Mouse (Mus musculus) left cerebral cortex, postnatal 25 days (tissue): Measurements from ENCODE around the gene Nxpe5. TPM values are rescaled to one million over a fixed set of nuclear protein-coding genes. Genes with fewer than 3 reads are reported as not detected.

Experiments
- DNase-seq, 2 experiments: peaks; one replicate each; pipeline ENCODE4 v3.0.0; 2022; ENCODE audit warnings: low spot score in 2 of 2, mixed read lengths in 1 of 2
- intact Hi-C: fragments of 180-260 bp; cut with DNase I; formaldehyde crosslinking; loops from one replicate; pipeline ENCODE4 v1.15.1; 2025
- total RNA-seq, 2 experiments: library from RNA; stranded (reverse); gene quantifications; 2 replicates each; pipeline ENCODE4 v1.2.3; 2021

The Nxpe5 gene
- total RNA-seq, 2 experiments from 2014 or later: 0.23 TPM; not detected in 1

DNA sequence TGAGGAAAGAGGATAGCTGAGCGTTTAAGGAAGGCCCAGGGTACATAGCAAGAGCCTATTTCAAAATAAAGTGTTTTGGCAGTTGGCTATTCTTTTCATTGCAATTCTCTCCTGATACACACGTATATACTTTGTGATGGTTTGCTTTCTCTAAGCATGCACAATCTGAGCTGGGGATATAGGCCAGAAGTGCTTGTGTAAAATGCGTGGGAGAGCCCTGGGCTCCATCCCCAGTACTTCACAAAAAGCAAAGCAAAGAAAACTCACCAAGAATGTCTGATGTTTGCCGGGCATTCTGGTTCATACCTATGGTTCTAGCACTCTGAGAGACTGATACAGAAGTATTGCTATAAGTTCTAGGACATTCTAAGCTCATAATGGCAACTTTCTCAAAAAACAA lies 43.3 kb downstream of the Nxpe5 start:
- intact Hi-C loops: no loop called here

DNA sequence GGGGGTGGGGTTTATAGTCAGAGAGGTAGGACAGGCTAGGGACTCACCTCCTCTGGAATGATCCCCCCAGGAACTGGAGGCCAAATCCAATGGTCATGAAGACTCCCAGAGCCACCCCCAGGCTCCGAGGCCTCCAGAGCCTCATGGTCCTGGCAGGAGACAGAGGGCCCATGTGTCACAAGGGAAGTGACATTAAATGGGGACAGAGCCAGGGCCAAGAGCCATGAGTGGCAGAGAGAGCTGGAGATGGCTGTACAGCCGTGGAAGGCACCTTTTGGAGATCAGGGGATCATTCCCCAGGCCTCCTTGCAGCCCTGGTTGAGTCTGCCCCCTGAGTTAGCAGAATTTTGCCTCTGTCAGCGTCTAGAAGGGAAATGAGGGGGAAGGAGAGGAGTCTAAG lies 45.5 kb downstream of the Nxpe5 start:
- intact Hi-C loops: no loop called here
- DNase-seq: no peak

More for the DNA sequence above, 43.3 kb downstream of the Nxpe5 start:
- DNase-seq: peak in 1 of 2 experiments; percentile 45

- no peak for DNase-seq
Observed at GRCm38 (mm10) chr5:138272409-138272923, 46.8 kb downstream of the Nxpe5 start, which contains the start of gene Gal3st4. Gene Gal3st4 (minus strand): TSS chr5:138272840.

DNA sequence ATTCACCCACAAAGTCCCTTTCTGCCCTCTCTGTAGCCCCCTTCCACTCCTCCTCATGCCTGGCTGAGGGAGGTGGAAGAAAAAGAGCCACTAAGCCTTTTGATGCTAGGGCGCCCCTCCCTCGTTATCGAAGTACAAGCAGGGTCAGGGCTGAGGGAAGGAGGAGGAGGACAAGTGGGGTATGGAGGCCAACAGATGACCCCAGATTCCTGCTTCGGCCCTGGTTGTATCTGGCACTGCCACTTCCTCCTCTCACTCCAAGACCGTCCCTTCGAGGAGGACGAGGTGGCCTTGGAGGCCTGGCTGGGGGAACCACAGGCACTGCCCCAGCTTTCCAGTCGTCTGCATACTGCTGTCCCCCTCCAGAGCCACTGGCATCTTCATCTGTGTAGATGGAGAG lies 48.5 kb downstream of the Nxpe5 start:
- no peak for DNase-seq
- intact Hi-C loops: no loop called here

More at GRCm38 (mm10) chr5:138272409-138272923, 46.8 kb downstream of the Nxpe5 start, which contains the start of gene Gal3st4:
- intact Hi-C loops: no loop called here

- DNase-seq: no peak
- intact Hi-C loops: no loop called here
Observed at GRCm38 (mm10) chr5:138275216-138276050, 49.7 kb downstream of the Nxpe5 start.

GRCm38 (mm10) chr5:138277994-138278393 lies 52.3 kb downstream of the Nxpe5 start:
- intact Hi-C loops: no loop called here
- DNase-seq: no peak

DNA sequence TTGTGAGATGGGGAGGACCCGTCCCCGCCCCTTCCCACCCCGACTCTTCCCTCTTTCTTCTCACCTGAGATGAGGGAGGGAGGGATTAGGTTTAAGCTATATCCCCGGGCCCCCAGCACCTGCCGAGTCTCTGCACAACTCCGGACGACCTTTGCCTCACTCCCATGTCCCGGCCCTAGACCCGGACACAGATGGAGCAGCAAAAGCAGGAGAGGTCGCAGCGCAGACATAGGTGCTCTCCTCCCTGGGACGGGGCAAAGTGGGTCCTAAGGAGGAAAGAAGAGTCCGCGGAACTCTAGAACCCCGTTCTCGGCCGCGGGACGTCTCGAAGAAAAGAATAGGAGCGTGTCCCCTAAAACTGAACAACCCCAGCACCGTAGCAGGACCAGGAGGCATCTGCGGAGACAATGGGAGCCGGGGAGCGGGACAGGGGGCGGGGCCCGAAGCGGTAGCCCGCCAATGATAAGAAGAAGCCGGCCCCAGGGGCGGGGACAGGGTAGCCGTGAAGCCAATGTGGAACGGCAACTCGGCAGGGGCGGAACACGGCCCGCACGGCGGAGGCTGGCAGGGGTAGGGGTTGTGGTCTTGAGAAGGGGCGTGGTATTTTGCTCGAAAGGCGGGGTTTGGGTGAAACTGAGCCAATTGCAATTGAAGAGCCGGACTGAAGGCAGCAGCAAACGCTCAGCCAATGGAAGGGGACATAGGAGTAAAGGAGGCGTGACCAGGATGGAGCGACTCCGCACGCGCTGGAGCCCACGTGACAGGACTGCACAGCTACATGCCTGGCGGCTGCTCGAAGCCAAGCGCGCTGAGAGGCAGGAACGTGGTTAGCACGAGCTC lies 54.1 kb downstream of the Nxpe5 start, which contains the start of the genes Gm43720, Gpc2 and Stag3:
Gene Gm43720, minus strand, starts transcription at position 374 of the 840 bp plus-strand sequence.
Gene Gpc2, minus strand, starts transcription at position 421 of the 840 bp plus-strand sequence.
Gene Stag3, plus strand, starts transcription at position 656 of the 840 bp plus-strand sequence.
- intact Hi-C loops: no loop called here
- DNase-seq: peak; percentile 72 to 85

DNA sequence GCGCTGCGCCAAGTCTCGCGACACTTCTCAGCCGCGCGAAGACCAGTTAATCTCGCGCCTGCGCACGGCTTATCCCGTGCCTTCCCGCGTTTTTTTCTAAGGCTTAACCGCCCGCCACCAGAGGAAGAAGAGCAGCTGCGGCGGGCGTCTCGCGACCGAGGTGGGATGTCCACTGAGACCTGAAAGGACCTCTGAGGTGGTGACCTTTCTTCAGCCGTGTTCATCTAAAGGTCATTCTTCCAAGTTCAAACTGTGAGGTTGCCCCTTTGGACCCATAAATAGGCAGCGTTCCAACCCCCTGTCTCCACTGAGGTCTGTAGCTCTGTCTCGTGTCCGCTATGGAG lies 54.7 kb downstream of the Nxpe5 start:
- no peak for DNase-seq
- intact Hi-C loops: no loop called here

- intact Hi-C loops: no loop called here
- DNase-seq: no peak
Observed at GRCm38 (mm10) chr5:138280829-138281228, 55.1 kb downstream of the Nxpe5 start.

- DNase-seq: no peak
- intact Hi-C loops: no loop called here
Observed at GRCm38 (mm10) chr5:138281798-138282197, 56.1 kb downstream of the Nxpe5 start.

DNA sequence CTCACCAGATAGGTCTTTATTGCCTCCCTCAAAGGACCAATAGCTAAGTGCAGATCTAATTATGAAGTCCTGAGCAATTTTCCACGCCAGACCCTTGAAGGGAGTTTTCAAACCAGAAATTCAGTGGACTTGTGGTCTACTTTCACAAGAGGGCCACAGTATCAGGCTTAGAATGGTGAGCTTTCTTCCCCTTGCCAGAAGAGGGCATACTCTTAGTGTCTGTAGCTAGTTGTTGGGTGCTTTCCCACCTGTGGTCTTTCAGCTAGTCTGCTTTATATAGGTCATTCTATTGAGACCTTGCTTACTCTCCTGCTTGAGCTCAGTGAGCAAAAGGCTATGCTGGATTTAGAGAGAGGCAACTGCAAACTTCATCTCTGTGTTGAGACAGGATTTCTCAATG lies 57.8 kb downstream of the Nxpe5 start:
- intact Hi-C loops: no loop called here

DNA sequence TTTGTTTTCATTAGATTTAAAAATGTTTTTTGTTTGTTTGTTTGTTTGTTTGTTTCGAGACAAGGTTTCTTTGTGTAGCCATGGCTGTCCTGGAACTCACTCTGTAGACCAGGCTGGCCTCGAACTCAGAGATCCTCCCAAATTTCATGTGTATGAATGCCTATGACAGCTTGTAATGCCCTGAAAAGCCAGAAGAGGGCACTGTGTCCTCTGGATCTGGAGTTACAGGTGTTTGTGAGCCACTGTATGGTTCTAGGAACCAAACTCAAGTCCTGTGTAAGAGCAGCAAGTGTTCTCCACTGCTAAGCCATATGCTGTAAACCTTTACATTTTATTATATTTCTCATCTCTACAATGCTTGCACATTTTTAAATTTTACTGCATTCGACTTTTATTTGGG lies 62.2 kb downstream of the Nxpe5 start:
- no peak for DNase-seq
- intact Hi-C loops: no loop called here

More for the DNA sequence above, 57.8 kb downstream of the Nxpe5 start:
- DNase-seq: no peak

DNA sequence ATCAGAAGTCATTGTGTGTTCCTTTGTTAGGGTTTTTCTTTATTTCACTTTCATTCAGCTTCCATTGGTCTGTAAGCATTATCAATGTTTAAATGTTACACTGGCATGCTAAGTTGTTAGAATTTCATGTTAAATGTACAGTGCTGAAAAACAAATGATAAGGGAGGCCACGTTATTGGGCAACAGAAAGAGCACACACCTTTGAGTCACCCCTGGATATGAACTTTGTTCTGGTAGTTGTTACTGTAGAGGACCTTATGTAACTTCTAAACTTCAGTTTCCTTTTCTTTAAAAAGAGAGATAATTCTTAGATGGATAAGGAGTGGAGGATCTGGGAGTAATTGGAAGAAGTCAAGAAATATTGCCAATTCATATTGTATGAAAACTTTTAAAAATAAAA lies 65.9 kb downstream of the Nxpe5 start:
- intact Hi-C loops: no loop called here
- no peak for DNase-seq

DNA sequence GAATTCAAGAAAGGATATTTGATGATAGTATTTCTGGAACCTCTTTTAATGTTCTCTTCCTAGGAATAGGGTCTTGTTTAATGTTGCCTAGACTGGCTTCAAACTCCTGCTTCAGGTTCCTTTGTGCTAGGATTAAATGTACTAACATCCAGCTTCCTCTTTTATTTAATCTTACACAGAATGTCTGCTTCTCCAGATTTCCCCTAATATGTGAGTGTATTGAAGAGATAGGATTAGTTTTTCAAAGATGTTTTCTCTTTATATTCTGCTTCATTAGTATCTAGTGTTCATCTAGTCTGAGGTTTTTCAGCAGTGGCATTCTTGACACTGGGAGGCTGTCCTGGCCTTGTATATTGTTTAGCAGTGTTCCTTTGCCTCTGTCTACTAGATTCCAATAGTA lies 68.5 kb downstream of the Nxpe5 start:
- intact Hi-C loops: no loop called here
- no peak for DNase-seq

DNA sequence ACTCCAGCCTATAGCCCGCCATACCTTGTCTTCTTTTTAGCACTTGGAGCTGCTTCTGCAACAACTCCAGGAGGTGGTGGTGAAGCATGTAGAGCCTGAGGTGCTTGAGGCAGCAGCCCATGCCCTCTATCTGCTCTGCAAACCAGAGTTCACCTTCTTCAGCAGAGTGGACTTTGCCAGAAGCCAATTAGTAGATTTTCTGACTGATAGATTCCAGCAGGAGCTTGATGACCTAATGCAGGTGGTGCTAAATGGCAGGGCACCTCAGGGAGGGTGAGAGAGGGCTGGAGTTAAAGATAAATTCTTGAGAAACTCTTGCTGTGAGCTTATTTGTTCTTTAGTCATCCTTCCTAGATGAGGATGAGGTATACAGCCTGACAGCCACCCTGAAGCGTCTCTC lies 73.9 kb downstream of the Nxpe5 start:
- no peak for DNase-seq
- intact Hi-C loops: no loop called here

Other genes starting within 250 kb of the Nxpe5 start
- gene Azgp1, start 244.4 kb upstream of the Nxpe5 start, total RNA-seq: not detected
- gene Smok3a, start 204.6 kb upstream of the Nxpe5 start, total RNA-seq: not detected
- not detected for gene Smok3b, start 204.5 kb upstream of the Nxpe5 start, total RNA-seq
- not detected for gene Smok3c, start 172.7 kb upstream of the Nxpe5 start, total RNA-seq
- gene Zkscan1, start 140.8 kb upstream of the Nxpe5 start, total RNA-seq: 10 to 100 TPM; 39.4 to 40.5 TPM
- gene Zscan21, start 109.0 kb upstream of the Nxpe5 start, total RNA-seq: 10 to 100 TPM; 16.4 to 16.6 TPM
- 10 to 100 TPM; 11.5 to 16.9 TPM for gene Zfp113, start 70.2 kb upstream of the Nxpe5 start, total RNA-seq
- gene Cops6, start 64.8 kb upstream of the Nxpe5 start, total RNA-seq: 100 to 1,000 TPM; 130 to 133 TPM
- gene Ap4m1, start 53.9 kb upstream of the Nxpe5 start, total RNA-seq: 10 to 100 TPM; 22.9 to 23.4 TPM
- 10 to 100 TPM; 11.7 to 13.7 TPM for gene Mcm7, start 53.5 kb upstream of the Nxpe5 start, total RNA-seq
- gene Taf6, start 38.4 kb upstream of the Nxpe5 start, total RNA-seq: 10 to 100 TPM; 39.3 to 42.0 TPM
- gene Cnpy4, start 38.4 kb upstream of the Nxpe5 start, total RNA-seq: 10 to 100 TPM; 15.6 to 16.9 TPM
- gene Mblac1, start 31.6 kb upstream of the Nxpe5 start, total RNA-seq: 10 to 100 TPM in 1 of 2 experiments, 1 to 10 TPM in 1; 8.9 to 10.3 TPM
- gene Lamtor4, start 29.6 kb downstream of the Nxpe5 start, total RNA-seq: 10 to 100 TPM; 56.9 to 59.8 TPM
- gene BC037034, start 38.1 kb downstream of the Nxpe5 start, total RNA-seq: 10 to 100 TPM; 62.2 to 65.8 TPM
- 1 to 10 TPM; 3.5 to 3.6 TPM for gene Gal3st4, start 46.9 kb downstream of the Nxpe5 start, total RNA-seq
- gene Gm43720, start 54.1 kb downstream of the Nxpe5 start, total RNA-seq: under 1 TPM in 1 of 2 experiments, not detected in 1; 0.09 TPM
- gene Gpc2, start 54.1 kb downstream of the Nxpe5 start, total RNA-seq: 1 to 10 TPM; 1.3 to 2.1 TPM
- gene Stag3, start 54.3 kb downstream of the Nxpe5 start, total RNA-seq: 1 to 10 TPM in 1 of 2 experiments, under 1 TPM in 1; 0.57 to 1.1 TPM
- not detected for gene Pvrig, start 116.1 kb downstream of the Nxpe5 start, total RNA-seq
- gene Zfp157, start 215.6 kb downstream of the Nxpe5 start, total RNA-seq: 10 to 100 TPM; 21.2 to 21.8 TPM